ENCODE assay signal across 11 mouse cellular contexts in the genomic region with DNA sequence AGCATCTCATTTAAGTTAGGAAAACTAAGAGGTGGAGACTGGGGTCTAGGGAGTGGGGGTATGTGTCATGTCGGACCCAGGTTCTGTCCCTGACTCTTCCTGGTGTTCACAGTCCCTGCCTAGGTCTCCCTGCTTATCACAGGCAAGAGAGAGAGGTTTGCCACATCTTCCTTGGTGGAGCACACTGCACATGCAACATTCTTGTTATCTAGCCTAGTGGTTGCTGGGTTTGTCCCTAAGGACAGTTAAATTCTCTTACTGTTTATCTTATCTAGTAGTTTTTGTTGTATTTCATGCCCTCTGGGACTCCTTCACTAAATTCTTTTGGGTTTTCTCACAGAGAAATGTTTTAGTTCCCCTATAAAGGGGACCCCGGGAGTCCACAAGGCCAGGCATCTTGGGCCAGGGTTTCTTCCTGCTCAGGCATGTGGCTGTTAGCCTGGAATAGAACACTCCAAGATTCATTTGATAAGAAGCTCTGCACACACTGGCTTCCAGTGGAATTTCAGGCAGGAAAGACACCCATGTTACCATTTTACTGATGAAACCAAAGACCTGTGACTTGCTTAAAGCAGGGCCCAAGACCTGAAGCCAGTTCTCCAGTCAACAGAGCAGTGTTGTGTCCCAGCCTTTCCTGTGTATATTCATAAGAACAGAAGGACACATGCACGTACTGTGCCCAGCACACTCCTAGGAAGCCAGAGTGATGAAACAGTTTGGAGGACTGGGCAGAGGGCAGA. TPM values are rescaled to one million over a fixed set of nuclear protein-coding genes. Genes with fewer than 3 reads are reported as not detected.
A peak's percentile ranks its signal among the peaks of the same experiment; 100 is the strongest.
DNase-seq lines count a peak whose midpoint lies in the region; ATAC-seq and TF ChIP-seq lines count a peak whose summit lies in the region.
"Had no signal": no experiment of that assay in that cellular context is flagged by ENCODE, and none has a peak within 500 bp of the region (broad histone marks: within the 10 kb centered on the region; RNA-seq: fewer than 3 reads in every experiment).

No protein-coding gene starts in this region.

- DNase-seq in hindbrain, embryonic 14.5 days (ENCODE audit: low spot score), result no peak
- DNase-seq in NIH3T3 (ENCODE audit: low read depth), result peak; percentile 53
- no peak for DNase-seq in liver, embryonic 14.5 days (ENCODE audit: low read depth in 3 of 3, low spot score in 3 of 3)
- no peak for DNase-seq in urinary bladder, postnatal 25 days (ENCODE audit: low spot score)
- DNase-seq in right cerebral cortex, postnatal 25 days, result no peak
- no peak for DNase-seq in retina, embryonic 14.5 days (ENCODE audit: low spot score)
- DNase-seq: spleen, adult 18-20 months had no signal

- whole genome bisulfite sequencing in hindbrain, embryonic 14.5 days, result 79% methylated on average over 3 of the region's 3 CpGs
- WGBS in hindbrain, embryonic 12.5 days, result 81% methylated on average over 3 of the region's 3 CpGs
- WGBS in liver, embryonic 14.5 days (ENCODE audit: insufficient replicate concordance), result 13% methylated on average over 3 of the region's 3 CpGs

- no peak for TF ChIP-seq CTCF in liver, embryonic 14.5 days (IDR thresholded peaks at IDR 0.05; ENCODE audit: low read depth)

- no peak overlapping the region for H3K4me2 ChIP-seq in hindbrain, embryonic 14.5 days (replicated peaks)
- H3K4me2 ChIP-seq in hindbrain, embryonic 12.5 days (replicated peaks), result no peak overlapping the region
- H3K4me2 ChIP-seq in liver, embryonic 14.5 days (ENCODE audit: low read depth), result peak overlapping the region; percentile 54
- H3K4me2 ChIP-seq: hindbrain, embryonic 15.5 days had no signal

- TF ChIP-seq EP300 in liver, embryonic 14.5 days (IDR thresholded peaks at IDR 0.05; ENCODE audit: low read depth), result peak; percentile 71

- H3K36me3 ChIP-seq in hindbrain, embryonic 14.5 days (replicated peaks; ENCODE audit: control insufficient read depth, insufficient read depth), result no peaks in the 10 kb centered on the region
- no peaks in the 10 kb centered on the region for H3K36me3 ChIP-seq in hindbrain, embryonic 12.5 days
- no peaks in the 10 kb centered on the region for H3K36me3 ChIP-seq in liver, embryonic 14.5 days (replicated peaks; ENCODE audit: control insufficient read depth, insufficient read depth, low read depth)
- H3K36me3 ChIP-seq: hindbrain, embryonic 15.5 days had no signal

- no peaks in the 10 kb centered on the region for H3K9me3 ChIP-seq in hindbrain, embryonic 14.5 days (ENCODE audit: control insufficient read depth, low read length)
- H3K9me3 ChIP-seq in hindbrain, embryonic 12.5 days (replicated peaks), result no peaks in the 10 kb centered on the region
- no peaks in the 10 kb centered on the region for H3K9me3 ChIP-seq in liver, embryonic 14.5 days (ENCODE audit: control insufficient read depth, low read length)
- H3K9me3 ChIP-seq: hindbrain, embryonic 15.5 days had no signal

- no peaks in the 10 kb centered on the region for H3K27me3 ChIP-seq in hindbrain, embryonic 14.5 days (ENCODE audit: control insufficient read depth, insufficient read depth, low read length)
- H3K27me3 ChIP-seq in hindbrain, embryonic 12.5 days, result no peaks in the 10 kb centered on the region
- no peaks in the 10 kb centered on the region for H3K27me3 ChIP-seq in liver, embryonic 14.5 days (ENCODE audit: control insufficient read depth, insufficient read depth, low read length)
- H3K27me3 ChIP-seq: hindbrain, embryonic 15.5 days; Patski had no signal

- peak overlapping the region; percentile 67; the same call in 1 of the 2 replicates for H3K27ac ChIP-seq in hindbrain, embryonic 14.5 days
- no peak overlapping the region; the same call in 1 of the 2 replicates for H3K27ac ChIP-seq in hindbrain, embryonic 12.5 days
- H3K27ac ChIP-seq in liver, embryonic 14.5 days, result peak overlapping the region; percentile 81
- H3K27ac ChIP-seq: hindbrain, embryonic 15.5 days had no signal

- H3K4me1 ChIP-seq in hindbrain, embryonic 14.5 days (replicated peaks; ENCODE audit: control insufficient read depth, insufficient read depth, low read length), result peaks cover 11% of the 10 kb centered on the region; the same call in 1 of the 2 replicates
- H3K4me1 ChIP-seq in hindbrain, embryonic 12.5 days, result peaks cover 32% of the 10 kb centered on the region
- H3K4me1 ChIP-seq in liver, embryonic 14.5 days (replicated peaks; ENCODE audit: control insufficient read depth in 2 of 2, insufficient read depth in 2 of 2, low read length in 1 of 2), result peaks cover 68 to 77% of the 10 kb centered on the region in 2 experiments

- H3K4me3 ChIP-seq in hindbrain, embryonic 14.5 days (replicated peaks; ENCODE audit: low read length), result no peak overlapping the region
- H3K4me3 ChIP-seq in hindbrain, embryonic 12.5 days, result no peak overlapping the region
- no peak overlapping the region for H3K4me3 ChIP-seq in liver, embryonic 14.5 days (ENCODE audit: insufficient read depth in 1 of 2, low read depth in 2 of 2, low read length in 2 of 2)
- H3K4me3 ChIP-seq: hindbrain, embryonic 15.5 days had no signal

- no peak for ATAC-seq in hindbrain, embryonic 14.5 days (ENCODE audit: low FRiP score)
- ATAC-seq in hindbrain, embryonic 12.5 days (ENCODE audit: low FRiP score), result no peak
- 0 out of 2 replicates have a peak, but pooled peaks have one; percentile 34 for ATAC-seq in erythroblast, adult 5-6 weeks (replicated peaks; ENCODE audit: low FRiP score, poor library complexity, severe bottlenecking)
- ATAC-seq in liver, embryonic 14.5 days (ENCODE audit: insufficient read depth), result peak; percentile 76
- ATAC-seq: Patski had no signal

- no peak overlapping the region for H3K9ac ChIP-seq in hindbrain, embryonic 14.5 days
- H3K9ac ChIP-seq in hindbrain, embryonic 12.5 days, result no peak overlapping the region
- peak overlapping the region; percentile 50 for H3K9ac ChIP-seq in liver, embryonic 14.5 days (replicated peaks)
- H3K9ac ChIP-seq: hindbrain, embryonic 15.5 days had no signal

RNA-seq across cellular contexts. Expression of a gene that starts 34.9 kb away (rescaled TPM):
- polyA plus RNA-seq in hindbrain, embryonic 14.5 days (2014; fragmentation: Nextera tagmentation; extraction: Ambion mirVana), result 107 and 117 TPM in 2 replicates
- 109 and 113 TPM in 2 replicates for polyA plus RNA-seq in hindbrain, embryonic 12.5 days (2016; fragmentation: Nextera tagmentation; extraction: Ambion mirVana)
- 15.0 and 25.0 TPM in 2 replicates for total RNA-seq in erythroblast, adult 5-6 weeks (2015; ENCODE audit: low replicate concordance)
- total RNA-seq in erythroblast, adult 5-6 weeks (2017; ENCODE audit: low replicate concordance), result 23.4 and 25.2 TPM in 2 replicates
- 50.9 and 52.3 TPM in 2 replicates for polyA plus RNA-seq in liver, embryonic 14.5 days (2012; rRNA removed)
- 99.0 and 107 TPM in 2 replicates for polyA plus RNA-seq in liver, embryonic 14.5 days (2014; fragmentation: Nextera tagmentation; extraction: Ambion mirVana)

RNA-seq across cellular contexts. Expression of a gene that starts 48.1 kb away (rescaled TPM):
- 42.1 and 45.1 TPM in 2 replicates for polyA plus RNA-seq in hindbrain, embryonic 14.5 days (2014; fragmentation: Nextera tagmentation; extraction: Ambion mirVana)
- 36.2 and 38.4 TPM in 2 replicates for polyA plus RNA-seq in hindbrain, embryonic 12.5 days (2016; fragmentation: Nextera tagmentation; extraction: Ambion mirVana)
- 1,365 and 1,400 TPM in 2 replicates for total RNA-seq in erythroblast, adult 5-6 weeks (2015; ENCODE audit: low replicate concordance)
- total RNA-seq in erythroblast, adult 5-6 weeks (2017; ENCODE audit: low replicate concordance), result 1,814 and 2,055 TPM in 2 replicates
- 225 and 257 TPM in 2 replicates for polyA plus RNA-seq in liver, embryonic 14.5 days (2012; rRNA removed)
- polyA plus RNA-seq in liver, embryonic 14.5 days (2014; fragmentation: Nextera tagmentation; extraction: Ambion mirVana), result 165 TPM in 2 replicates

RNA-seq across cellular contexts. Expression of a gene that starts 57.0 kb away (rescaled TPM):
- 3.0 and 3.3 TPM in 2 replicates for polyA plus RNA-seq in hindbrain, embryonic 14.5 days (2014; fragmentation: Nextera tagmentation; extraction: Ambion mirVana)
- 4.0 and 4.3 TPM in 2 replicates for polyA plus RNA-seq in hindbrain, embryonic 12.5 days (2016; fragmentation: Nextera tagmentation; extraction: Ambion mirVana)
- total RNA-seq in erythroblast, adult 5-6 weeks (2015; ENCODE audit: low replicate concordance), result 2.9 and 5.2 TPM in 2 replicates
- total RNA-seq in erythroblast, adult 5-6 weeks (2017; ENCODE audit: low replicate concordance), result 4.4 and 4.5 TPM in 2 replicates
- 1.7 and 2.9 TPM in 2 replicates for polyA plus RNA-seq in liver, embryonic 14.5 days (2012; rRNA removed)
- 3.8 and 4.1 TPM in 2 replicates for polyA plus RNA-seq in liver, embryonic 14.5 days (2014; fragmentation: Nextera tagmentation; extraction: Ambion mirVana)

Comparison
In these comparisons a context has a peak if more than half of its experiments do, and no peak if none do; other contexts are left out.
1. ATAC-seq: peak in erythroblast, adult 5-6 weeks (single experiment) and liver, embryonic 14.5 days (single experiment); none in hindbrain, embryonic 14.5 days (single experiment) and hindbrain, embryonic 12.5 days (single experiment).